Mouse (Mus musculus): ENCODE measurements around the gene Zfp989.
"Not testable (repeated sequence)": the region's sequence is repeated elsewhere in the genome, so short reads cannot be mapped to it uniquely, and the experiment has no call there.

Gene Zfp989

GRCm38 (mm10) chr4:146971757-146972156 lies at the start of gene Zfp989:
Zfp989 (plus strand) TSS chr4:146971976.
- not testable (repeated sequence) for DNase-seq (ENCODE audit: extremely low spot score, low spot score)

DNA sequence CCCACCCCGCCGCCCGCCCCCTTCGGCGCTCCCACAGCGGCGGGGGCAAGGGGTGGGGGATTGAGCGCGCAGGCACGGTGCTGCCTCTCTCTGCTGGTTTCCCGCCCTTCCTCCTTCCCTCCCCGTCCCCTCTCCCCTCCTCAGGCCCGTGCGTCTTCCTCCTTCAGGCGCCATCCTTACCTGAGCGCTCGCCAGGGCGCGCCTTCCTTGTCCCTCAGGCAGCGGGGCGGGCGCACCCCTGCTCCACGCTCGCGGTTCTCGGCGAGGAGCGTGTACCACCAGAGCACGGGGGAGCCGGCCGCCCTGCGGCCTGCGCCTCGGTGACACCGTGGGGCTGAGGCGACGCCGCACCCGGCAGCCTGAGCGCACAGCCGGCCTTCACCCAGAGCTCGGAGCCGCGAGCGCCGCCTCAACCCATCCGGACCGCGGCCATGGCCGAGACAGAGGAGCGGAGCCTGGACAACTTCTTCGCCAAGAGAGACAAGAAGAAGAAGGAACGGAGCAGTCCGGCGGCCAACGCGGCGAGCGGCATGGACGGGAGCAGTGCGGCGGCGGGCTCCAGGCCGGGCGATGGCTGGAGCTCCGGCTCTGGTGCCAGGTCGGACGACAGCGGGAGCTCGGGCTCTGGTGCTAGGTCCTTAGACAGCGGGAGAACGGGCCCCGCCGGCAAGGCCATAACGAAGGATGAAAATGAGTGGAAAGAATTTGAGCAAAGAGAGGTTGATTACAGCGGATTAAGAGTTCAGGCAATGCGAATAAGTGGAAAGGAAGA lies 39.3 kb upstream of the Zfp989 start:
- DNase-seq (ENCODE audit: extremely low spot score, low spot score): peak; percentile 49

GRCm38 (mm10) chr4:146941691-146942090 lies 30.1 kb upstream of the Zfp989 start:
- not testable (repeated sequence) for DNase-seq (ENCODE audit: extremely low spot score, low spot score)

- DNase-seq (ENCODE audit: extremely low spot score, low spot score): not testable (repeated sequence)
These were observed 4.8 kb downstream of the Zfp989 start for GRCm38 (mm10) chr4:146976581-146976980.

GRCm38 (mm10) chr4:147018400-147018799 lies 46.6 kb downstream of the Zfp989 start:
- DNase-seq (ENCODE audit: extremely low spot score, low spot score): not testable (repeated sequence)

DNA sequence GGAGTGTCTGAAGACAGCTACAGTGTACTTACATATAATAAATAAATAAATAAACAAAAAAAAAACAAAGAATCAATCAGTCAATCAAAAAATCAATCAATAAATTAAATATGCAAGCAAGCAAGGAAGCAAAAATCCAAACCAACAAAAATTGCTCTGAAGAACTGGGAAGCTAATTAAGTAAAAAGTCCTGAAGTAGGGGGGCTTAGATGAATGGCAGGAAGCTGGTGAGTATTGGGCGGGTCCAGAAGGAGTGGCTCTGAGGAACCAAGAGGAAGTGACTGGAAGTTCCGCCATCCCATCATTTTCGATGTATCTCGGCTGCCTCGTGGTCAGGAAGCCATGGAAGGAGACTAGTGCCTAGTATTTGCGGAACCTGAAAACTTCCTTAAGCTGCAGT lies 49.8 kb downstream of the Zfp989 start, which contains the start of gene Rex2:
Gene Rex2, plus strand, starts transcription at position 301 of the 400 bp plus-strand sequence.
- not testable (repeated sequence) for DNase-seq (ENCODE audit: extremely low spot score, low spot score)

- DNase-seq (ENCODE audit: extremely low spot score, low spot score): not testable (repeated sequence)
These were observed 54.6 kb downstream of the Zfp989 start for GRCm38 (mm10) chr4:147026374-147026773.

GRCm38 (mm10) chr4:147031308-147032036 lies 59.7 kb downstream of the Zfp989 start:
- not testable (repeated sequence) for DNase-seq (ENCODE audit: extremely low spot score, low spot score)

All from neural tube, embryonic 10.5 days (tissue).